Mouse (Mus musculus): ENCODE measurements around the gene Slc9a3r1.

Slc9a3r1 gene

DNA sequence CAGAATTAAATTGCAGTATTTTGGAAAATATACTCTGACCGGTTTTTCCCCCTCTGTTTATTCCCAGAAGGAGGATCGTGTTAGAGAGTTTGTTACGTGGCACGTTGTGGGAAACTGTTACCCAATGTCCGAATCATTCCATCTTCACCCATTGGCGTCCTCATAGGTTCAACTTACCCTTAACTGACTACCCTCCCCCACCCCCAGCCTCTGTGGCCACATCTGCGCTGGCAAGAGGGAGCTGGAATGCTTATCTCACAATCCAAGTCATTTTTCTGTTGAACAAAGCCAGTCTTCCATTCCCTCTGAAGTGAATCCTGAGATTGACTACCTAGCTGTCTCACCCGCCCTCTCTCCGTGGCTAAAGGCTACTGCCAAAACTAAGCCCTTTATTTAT, 938 bp upstream of the Slc9a3r1 start:
- DNase-seq (ENCODE audit: low spot score in 2 of 2) = no peak

DNA sequence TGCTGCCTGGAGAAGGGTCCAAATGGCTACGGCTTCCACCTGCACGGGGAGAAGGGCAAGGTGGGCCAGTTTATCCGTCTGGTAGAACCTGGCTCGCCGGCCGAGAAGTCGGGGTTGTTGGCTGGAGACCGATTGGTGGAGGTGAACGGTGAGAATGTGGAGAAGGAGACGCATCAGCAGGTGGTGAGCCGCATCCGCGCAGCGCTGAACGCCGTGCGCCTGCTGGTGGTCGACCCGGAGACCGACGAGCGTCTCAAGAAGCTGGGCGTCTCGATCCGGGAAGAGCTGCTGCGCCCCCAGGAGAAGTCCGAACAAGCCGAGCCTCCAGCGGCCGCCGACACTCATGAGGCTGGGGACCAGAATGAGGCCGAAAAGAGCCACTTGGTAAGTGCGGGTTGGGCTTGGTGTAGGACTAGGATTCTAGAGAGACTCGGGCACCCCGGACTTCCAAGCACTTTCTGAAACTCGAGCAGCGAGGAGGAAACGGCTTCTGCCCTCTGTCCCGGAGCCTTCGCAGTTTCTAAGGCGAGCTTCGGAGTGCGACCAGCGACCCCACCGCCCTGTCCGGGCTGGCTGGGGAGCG, 518 bp downstream of the Slc9a3r1 start:
- no peak for DNase-seq (ENCODE audit: low spot score in 2 of 2)

DNA sequence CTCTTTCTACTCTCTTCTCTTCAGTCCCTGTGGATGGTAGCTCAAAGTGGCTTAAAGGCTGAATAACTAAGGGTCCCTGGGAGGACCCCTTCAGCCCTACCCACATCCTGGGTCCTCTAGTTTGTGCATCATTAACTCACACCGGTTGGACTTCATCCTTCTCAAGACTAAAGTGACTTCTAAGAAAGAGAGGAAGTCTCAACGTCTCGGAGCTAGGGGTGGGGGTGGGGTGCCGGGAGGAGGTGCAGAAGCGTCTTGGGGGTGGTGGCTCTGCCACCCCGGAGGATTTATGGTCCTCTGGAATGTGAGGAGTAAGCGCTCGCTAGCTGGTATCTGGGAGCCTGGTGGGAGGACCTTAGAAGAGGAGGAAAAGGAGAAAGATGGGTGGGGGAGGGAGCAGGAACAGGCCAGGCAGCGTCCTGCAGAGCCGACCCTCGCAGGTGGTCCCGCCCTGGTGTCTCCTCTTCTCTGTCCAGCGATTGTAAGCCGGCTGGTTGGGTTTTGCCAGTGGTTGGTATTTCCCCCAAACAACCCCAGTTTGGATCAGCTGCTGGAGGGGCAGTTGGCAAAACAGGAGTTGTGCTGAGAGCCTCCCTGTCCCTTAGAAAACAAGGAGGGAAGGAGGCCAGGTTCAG, 1.3 kb downstream of the Slc9a3r1 start:
- DNase-seq (ENCODE audit: low spot score in 2 of 2) = no peak

DNA sequence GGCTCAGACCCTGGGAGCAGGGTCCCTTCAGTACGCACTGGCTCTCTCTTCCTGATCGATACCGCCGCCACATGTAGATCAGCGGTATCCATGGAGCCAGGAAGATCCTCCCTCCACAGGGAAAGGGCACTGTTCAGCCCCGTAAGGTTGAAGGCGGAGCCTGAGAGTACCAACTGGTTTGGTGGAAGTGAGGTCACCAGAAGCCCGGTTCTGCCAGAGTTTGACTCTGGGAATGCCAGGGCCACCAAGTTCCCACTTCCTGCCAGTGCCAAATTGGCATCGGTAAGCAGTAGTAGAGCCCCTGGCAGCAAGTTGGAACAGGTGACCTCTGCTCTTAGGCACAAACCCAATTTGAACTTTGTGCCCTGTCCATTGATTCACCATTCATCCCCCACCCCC, 1.8 kb downstream of the Slc9a3r1 start:
- peak in 1 of 2 experiments; percentile 41 for DNase-seq (ENCODE audit: low spot score in 2 of 2)

DNA sequence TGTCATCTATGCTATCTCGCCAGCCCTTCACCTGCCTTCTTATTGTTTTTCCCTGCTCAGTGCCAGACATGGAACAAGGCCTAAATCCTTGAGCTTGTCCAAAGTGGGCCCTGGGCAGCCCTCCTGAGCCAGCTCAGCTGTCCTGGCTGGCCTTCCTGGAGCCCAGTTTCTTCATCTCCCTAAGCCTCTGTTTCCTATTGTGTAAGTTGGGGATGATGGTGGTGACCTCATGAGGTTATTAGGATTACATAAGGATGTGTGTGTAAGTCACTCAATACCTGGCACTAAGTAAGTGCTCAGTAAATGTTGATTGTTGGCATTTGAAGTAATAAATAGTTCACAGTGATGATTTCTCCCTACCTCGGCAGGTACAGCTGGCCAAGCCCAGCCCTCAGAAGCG, 3.6 kb downstream of the Slc9a3r1 start:
- no peak for DNase-seq (ENCODE audit: low spot score in 2 of 2)

DNA sequence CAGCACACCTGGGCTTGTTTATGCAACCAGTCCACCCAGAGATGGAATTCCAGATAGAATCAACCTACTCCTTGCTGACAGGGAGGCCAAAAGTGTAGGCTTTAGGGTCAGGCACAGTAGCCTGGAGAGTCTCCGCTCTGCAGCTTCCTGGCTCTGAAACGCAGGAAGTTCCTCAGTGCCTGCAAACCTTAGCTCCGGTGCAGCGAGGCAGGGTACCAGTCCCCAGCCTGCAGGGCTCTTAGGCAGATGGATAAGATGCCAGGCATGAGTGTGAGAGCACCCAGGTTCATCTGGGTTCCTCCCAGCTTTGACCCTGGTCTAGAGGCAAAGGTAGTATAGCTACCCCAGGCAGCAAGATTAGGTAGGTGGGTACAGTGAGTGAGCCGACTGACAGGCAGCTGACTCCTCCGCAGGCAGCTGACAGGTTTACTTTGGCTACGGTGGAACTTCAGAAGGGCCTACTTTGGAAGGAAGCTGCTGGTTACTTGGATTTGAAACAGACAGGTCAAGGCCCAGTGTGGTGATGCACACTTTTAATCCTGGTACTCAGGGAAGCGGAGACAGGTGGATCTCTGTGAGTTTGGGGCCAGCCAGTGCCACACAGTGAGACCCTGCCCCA, 4.6 kb downstream of the Slc9a3r1 start:
- DNase-seq (ENCODE audit: low spot score in 2 of 2) = no peak

DNA sequence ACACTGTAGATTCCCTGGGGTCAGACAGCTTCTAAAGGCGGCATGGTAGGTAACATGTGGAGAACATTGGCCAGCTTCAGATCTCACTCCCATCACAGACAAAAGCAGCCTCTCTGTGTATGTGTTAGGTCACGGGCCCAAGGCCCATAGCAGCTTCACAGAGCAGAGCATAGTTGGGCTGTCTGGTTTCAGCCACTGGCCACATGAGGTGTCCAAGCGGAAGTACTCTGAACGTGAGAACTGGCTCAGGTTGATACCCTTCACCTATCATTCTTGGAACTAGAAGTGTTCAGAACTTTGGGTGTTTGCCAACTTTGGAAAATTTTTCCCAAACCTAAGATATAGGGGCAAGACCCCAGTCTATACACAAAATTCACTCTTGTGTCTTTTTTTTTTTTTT, 6.3 kb downstream of the Slc9a3r1 start:
- no peak for DNase-seq (ENCODE audit: low spot score in 2 of 2)

DNA sequence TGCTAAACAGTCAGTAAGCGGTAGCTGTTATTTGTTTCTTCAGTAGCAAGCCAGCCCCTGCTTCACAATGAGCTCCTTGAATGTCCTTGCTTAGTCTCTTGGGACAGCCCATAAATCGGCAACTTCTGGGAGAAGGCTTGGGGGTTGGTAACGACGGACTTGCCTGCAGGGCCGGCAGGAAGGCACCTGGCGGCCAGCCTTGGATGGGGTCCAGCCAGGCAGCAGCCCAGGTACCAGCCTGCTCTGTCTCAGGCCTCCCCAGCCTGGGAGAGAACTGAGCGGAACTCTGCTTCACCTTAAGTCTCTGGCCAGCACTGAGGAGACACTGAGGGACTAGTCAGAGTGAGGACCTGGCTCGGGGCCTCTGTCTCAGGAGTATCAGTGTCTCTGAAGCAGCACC, 8.0 kb downstream of the Slc9a3r1 start:
- no peak for DNase-seq (ENCODE audit: low spot score in 2 of 2)

DNA sequence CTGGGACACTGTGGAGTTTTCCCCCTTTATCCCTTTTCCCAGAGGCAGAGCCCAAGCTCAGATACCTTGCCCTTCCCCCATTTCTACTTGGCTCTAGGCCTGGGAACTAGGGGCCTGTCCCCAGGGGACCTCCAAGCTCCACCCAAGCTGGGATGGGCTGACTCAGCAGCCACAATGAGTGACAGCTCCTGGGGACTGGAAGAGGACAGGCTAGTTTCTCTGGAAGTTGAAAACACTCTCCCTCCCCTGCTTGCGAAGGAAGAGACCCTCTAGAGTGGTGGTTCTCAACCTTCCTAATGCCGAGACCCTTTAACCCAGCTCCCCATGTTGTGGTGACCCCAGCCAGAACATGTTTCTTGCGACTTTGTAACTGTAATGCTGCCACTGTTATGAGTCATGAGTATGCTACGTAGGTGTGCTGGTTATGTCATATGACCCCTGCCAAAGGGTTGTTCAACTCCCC, 9.7 kb downstream of the Slc9a3r1 start:
- no peak for DNase-seq (ENCODE audit: low spot score in 2 of 2)

DNA sequence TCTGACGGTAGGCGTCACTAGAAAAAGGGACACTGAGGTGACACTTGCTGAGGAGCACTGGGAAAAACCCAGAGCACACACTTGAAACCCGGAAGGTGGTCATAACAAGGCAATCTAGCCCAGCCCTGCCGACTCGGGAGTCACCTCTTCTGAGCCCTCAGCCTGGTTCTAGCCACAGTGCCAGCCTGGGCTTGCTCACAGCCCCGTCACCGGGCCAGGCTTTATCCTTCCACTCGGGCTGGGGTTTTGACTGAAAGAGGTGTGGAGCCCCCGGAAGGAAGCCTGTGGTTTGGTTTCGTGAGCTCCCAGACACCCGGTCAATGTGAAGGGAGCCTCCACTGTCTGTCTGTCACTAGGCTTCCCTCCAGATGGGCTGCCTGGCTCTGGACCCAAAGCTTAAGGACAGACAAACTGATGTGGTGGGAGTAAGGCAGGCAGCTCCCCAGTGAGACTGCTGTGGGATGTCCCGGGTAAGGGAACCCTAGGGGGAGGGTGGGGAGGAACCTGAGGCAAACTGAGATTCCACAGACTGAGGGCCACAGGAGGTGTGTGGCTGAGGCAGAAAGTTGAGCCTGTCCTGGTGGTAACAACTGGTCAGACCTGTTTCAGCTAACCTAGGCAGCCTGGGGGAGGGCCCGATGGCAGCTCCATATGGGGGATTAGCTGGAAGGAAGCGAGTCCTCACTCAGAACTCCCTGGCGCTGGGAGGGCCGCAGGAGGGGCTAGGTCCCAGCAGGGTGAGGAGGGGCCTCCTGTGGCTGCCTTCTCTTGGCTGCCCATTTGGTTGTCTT, 10.6 kb downstream of the Slc9a3r1 start:
- DNase-seq (ENCODE audit: low spot score in 2 of 2) = no peak

DNA sequence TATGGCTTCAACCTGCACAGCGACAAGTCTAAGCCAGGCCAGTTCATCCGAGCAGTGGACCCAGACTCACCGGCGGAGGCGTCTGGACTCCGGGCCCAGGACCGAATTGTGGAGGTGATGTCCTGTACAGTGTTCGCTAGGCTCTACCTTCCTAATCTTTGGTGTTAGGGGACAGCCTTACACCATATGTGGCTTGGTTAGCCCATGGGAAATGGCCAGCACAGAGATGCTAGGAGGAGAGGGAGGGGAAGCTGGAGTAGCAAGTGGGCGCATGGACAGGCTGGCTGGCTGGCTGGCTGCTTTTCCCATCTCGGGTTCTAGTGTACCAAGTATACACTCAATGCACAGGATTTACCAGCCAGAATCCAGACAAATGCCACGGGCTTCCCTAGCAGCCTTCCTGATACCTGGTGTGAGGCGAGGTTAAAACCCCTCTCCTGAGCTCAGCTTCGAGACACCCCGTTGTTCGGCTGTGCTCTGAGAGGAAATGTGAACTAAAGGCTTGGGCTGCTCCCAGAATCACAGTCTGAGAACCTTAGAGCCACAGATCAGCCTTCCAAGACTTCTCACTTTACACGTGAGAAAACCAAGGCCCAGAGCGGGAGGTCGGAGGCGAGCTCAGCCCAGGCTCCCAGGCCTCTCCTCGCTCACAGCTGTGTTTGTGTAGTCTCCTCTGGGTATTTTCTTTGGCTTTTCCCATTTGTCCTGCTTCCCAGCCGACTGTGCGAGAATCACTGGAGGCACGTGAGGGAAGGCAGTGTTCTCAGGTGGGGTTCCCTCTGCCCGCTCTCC, 13.5 kb downstream of the Slc9a3r1 start:
- no peak for DNase-seq (ENCODE audit: low spot score in 2 of 2)

DNA sequence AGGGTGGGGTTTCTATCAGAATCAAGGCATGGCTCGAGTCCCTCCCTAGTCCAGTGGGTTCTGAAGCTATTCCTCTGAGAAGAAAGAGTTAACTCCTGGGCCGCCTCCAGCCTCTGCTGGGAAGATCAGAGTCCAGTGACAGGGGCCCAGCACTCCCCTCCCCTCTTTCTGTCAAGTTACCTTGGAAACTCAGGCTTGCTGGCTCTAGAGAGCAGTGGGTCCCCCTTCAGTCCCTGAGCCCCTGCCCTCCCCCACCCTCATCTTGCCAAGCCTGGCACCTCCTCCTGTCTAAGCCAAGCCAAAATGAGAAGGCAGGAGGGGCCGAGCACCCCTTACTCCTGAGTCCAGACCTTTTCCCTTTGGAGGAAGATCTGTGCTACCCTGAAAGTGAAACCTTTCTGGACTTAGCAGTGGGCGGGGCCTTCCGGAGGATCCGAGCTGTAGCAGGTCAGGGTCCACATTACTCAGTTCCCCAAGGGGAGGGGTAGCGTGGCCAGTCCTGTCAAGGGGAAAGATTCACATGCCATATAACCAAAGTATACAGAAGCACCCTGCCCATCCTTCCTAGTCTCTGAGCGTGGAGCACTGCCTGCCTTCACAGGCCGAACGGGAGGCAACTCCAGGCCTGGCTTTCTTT, 14.5 kb downstream of the Slc9a3r1 start:
- no peak for DNase-seq (ENCODE audit: low spot score in 2 of 2)

DNA sequence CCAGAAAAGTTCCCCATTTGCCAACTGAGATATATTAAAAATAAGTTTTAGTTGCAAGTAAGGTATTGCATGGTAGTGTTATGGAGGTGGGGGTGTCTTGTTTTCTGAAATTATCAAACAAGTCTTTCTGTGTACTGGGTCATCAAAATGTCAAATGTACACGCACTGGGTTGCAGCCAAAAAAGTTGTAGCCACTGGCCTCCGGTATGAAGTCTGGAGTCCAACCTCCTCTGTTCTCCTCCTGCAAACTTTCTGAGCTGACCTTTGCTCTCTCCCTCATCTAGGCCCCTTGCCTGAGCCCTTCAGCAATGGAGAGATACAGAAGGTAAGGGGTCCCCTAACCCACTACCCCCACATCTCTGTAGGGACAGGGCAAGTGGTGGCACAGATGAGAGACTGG, 15.6 kb downstream of the Slc9a3r1 start:
- no peak for DNase-seq (ENCODE audit: low spot score in 2 of 2)

DNA sequence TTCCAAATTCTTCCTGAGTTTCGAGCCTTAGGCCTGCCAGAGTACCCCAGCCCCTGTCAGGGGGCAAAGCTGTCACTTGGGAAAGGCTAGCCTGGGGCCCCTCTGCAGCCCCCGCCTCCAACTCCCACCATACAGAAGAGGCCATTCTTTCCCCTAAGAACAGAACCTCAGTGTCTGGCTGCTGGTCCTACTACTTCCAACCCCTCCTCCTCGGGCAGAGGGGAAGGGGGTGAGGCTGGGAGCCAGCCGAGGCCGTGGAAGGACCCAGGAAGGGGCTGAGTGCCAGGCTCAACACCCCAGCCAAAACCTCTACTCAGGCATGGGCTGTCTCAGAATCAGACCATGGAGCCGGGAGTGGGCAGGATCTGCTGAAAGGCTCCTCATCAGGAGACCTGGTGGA, 16.1 kb downstream of the Slc9a3r1 start:
- DNase-seq (ENCODE audit: low spot score in 2 of 2) = no peak

DNA sequence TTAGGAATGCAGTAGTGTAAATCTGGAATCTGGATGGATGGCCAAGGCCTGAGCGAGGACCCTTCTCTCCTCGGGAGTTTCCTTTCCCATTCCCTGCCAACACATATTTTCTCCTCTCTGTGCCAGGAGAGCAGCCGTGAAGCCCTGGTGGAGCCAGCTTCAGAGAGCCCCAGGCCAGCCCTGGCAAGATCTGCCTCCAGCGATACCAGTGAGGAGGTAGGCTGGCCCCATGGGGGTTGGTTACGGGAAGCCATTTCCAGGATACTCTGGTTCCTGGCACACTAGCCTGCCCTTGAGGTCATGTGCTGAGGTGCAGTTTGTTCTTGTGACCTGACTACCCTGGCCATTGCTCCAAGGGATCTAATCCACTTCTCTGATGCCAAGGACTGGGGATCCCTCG, 16.7 kb downstream of the Slc9a3r1 start:
- DNase-seq (ENCODE audit: low spot score in 2 of 2) = no peak

DNA sequence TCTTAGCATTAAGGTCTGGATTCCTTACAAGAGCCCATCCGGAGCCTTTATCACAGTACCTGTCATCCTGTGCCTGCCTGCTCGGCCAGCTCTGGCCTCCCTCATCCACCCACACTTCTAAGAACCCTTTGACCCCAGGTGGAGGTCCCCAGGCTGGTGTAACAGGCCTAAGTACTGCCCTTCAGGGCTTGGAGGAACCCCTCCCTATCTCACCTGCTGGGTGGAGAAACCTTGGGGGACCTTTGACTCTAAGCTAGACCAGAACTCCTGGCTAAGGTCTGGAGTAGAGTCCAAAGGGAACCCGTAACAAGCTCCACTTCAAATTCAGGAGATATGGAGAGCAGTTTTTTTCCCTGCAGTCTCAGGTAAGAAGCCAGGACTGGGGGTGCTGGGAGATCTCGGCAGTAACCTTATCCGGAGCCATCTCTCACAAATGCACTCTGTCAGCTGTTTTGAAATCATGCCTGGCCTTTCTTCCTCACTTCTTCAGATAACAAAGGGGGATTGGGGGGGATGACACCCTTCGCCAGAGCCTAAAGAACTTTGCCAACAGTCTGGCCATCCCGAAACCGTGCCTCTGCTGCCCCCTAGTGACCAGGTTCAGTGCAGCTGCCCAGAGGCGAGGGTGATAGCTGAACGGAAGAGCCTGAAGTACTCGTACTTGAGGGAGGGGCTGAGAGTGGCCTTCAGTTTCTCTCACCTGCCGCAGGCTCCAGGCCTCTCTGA, 18.9 kb downstream of the Slc9a3r1 start:
- peak in 1 of 2 experiments; percentile 70 for DNase-seq (ENCODE audit: low spot score in 2 of 2)

DNA sequence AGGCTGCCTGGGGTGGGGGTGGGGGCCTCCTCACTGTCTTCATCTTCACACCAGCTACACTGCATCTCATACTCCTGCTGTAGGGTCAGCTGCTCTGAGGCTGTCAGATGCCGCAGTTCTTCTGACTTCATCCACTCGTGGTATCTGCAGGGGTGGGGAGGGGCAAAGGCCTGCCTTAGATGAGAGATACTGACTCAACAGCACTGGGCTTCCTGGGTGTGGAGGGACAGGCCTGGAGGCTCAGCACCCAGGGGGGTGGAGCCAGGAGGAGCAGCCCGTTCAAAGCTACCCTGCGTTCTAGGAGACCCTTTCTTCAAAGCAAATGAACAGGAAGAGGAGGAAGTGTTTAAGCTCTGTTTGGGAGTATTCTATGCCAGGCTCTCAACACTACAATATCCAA, 21.8 kb downstream of the Slc9a3r1 start:
- DNase-seq (ENCODE audit: low spot score in 2 of 2) = no peak

DNA sequence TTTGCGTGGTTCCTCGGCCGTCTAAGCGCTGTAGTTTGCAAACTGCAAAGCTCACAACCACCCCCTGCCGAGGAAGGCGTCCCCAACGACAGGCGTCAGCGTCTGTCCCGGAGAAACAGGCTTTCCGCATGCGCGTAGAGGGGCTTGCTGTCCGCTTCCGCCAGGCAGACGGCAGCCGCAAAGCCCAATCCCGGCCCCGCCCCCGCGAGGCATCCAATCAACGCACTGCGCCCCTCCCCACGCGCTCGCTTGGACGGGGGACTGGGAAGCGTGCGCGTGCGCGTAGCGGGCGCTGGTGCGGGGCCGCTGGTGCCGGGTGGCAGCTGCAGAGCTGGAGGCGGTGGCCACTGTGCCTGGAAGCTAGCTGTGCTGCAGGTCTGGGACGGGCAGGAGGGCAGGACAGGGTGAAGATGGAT, 24.1 kb downstream of the Slc9a3r1 start, which contains the start of gene Tmem104:
Tmem104 (plus strand) TSS at position 264 of the 416 bp plus-strand sequence.
- peak; percentile 96 to 99 for DNase-seq (ENCODE audit: low spot score in 2 of 2)

DNA sequence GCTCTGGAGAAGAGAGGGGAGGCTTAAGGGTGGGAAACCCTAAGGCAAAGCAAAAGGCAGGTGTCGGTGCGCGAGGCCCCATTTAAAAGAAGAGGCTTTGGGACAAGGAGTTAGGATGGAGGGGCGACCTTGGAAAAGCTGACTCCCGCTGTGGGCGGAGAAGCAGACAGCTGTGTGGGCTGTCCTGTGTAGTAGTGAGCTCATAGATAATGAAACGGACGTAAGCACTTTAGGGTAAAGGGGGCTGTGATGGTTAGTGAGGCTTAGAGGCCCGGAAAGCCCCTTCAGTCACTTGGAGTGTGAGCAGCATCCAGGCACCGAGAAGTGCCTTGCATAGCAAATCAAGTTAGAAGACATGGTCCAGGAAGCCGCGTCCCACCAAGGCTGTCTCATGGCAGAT, 24.6 kb downstream of the Slc9a3r1 start, which contains the start of gene Nat9:
Nat9 (minus strand) TSS at position 167 of the 400 bp plus-strand sequence.
- no peak for DNase-seq (ENCODE audit: low spot score in 2 of 2)

DNA sequence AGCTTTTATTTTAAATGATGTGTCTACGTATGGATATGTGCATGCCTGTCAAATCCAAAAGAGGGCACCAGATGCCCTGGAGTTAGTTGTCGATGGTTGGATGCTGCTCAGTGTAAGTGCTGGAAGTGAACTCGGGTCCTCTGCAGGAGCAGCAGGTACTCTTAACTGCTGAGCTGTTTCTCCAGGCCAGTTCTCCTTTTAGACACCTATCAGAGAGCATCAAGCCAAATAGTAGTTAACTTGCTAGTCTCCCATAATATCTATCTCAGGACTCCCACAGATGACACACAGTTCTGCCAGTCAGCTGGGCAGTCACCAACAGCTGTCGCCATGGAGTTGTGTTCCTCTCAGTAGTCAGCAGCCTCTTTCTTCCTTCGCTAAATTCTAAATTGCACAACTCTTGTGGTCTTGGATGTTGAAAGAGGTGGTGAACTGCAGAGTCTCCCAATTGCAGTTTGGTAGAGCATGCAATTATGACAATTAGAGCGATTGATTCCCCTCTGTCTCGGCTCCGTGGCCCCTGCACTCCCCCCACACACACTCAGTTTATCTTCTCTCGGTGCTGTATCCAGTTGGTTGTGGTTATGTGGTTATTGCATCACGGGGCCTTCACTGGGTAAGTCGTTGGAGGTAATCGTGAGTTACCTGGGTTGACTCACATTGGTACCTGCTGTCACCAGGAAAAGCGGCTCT, 25.5 kb downstream of the Slc9a3r1 start:
- DNase-seq (ENCODE audit: low spot score in 2 of 2) = no peak

Data from left cerebral cortex, adult 9 months (tissue).